Mouse (Mus musculus) hematopoietic multipotent progenitor cell, adult 10-12 weeks (in vitro differentiated cells): ENCODE data around the gene Gm17622. TPM values are rescaled to one million over a fixed set of nuclear protein-coding genes. Genes with fewer than 3 reads are reported as not detected.

ENCODE experiments used
- polyA plus RNA-seq: library from polyadenylated mRNA; stranded (reverse); fragments of >175 nt; gene quantifications from 2 replicates; pipeline ENCODE4 v1.2.3, GENCODE M21; 2012; ENCODE audit warnings: low replicate concordance

Gene Gm17622
- not detected in 2 replicates for polyA plus RNA-seq

GRCm38 (mm10) chr13:96490433-96490832, at the start of gene Gm17622:
Gm17622 (plus strand) TSS chr13:96490733.

GRCm38 (mm10) chr13:96470957-96471356, 19.6 kb upstream of the Gm17622 start, which contains the start of gene Ankdd1b:
Ankdd1b (minus strand) TSS chr13:96471198.

Other genes starting within 250 kb of the Gm17622 start
- 5.6 and 8.5 TPM in 2 replicates for gene Poc5, start 102.4 kb upstream of the Gm17622 start, polyA plus RNA-seq
- gene Ankdd1b, start 19.5 kb upstream of the Gm17622 start, polyA plus RNA-seq, result not detected in 2 replicates
- gene Polk, start 51.8 kb downstream of the Gm17622 start, polyA plus RNA-seq, result 0.42 and 0.76 TPM in 2 replicates
- 15.0 and 56.1 TPM in 2 replicates for gene Col4a3bp, start 51.9 kb downstream of the Gm17622 start, polyA plus RNA-seq
- 3.4 and 4.3 TPM in 2 replicates for gene Hmgcr, start 180.2 kb downstream of the Gm17622 start, polyA plus RNA-seq